Mouse (Mus musculus): Measurements from ENCODE around the gene Mto1.
A peak's percentile ranks its signal among the peaks of the same experiment; 100 is the strongest.

GRCm38 (mm10) chr9:78477021-78477551 lies 29.1 kb downstream of the Mto1 start:
- TF ChIP-seq CTCF (IDR thresholded peaks at IDR 0.05; ENCODE audit: borderline replicate concordance, insufficient read depth, low read depth, low read length) (peak; percentile 41; the same call in 1 of the 2 replicates), POLR2A (IDR thresholded peaks at IDR 0.05; ENCODE audit: borderline replicate concordance, insufficient read depth, low read length) (no peak)

Data from cerebellum, adult 2 months (tissue).